Mouse (Mus musculus) ES-E14 (cell line): ENCODE measurements at regions not wholly inside any gene's neighbourhood (a gene's known extent, or its start where the extent isn't known, plus 50 kb on each side); places are given as distances from the start of the nearest gene placed in this dataset.

Experiments used
- CHD2 ChIP-seq: IDR thresholded peaks from 2 replicates; pipeline ENCODE4 v1.6.1; 2014; ENCODE audit warnings: mild to moderate bottlenecking, low read depth, low read length, inconsistent platforms
- HCFC1 ChIP-seq: IDR thresholded peaks from 2 replicates; pipeline ENCODE4 v1.6.1; 2012; ENCODE audit warnings: low read length, inconsistent platforms, borderline replicate concordance; ENCODE audit not compliant: insufficient read depth
- MAFK ChIP-seq: IDR thresholded peaks from 2 replicates; pipeline ENCODE4 v1.6.1; 2014; ENCODE audit warnings: mild to moderate bottlenecking, low read depth, low read length, inconsistent platforms; ENCODE audit not compliant: insufficient read depth
- ZC3H11A ChIP-seq: IDR thresholded peaks from 2 replicates; pipeline ENCODE4 v1.6.1; 2012; ENCODE audit warnings: low read depth, mild to moderate bottlenecking, inconsistent platforms, low read length, borderline replicate concordance
- ZNF384 ChIP-seq: IDR thresholded peaks from 2 replicates; pipeline ENCODE4 v1.6.1; 2012; ENCODE audit warnings: low read depth, low read length, inconsistent platforms

GRCm38 (mm10) chr6:143324636-143325035 is 157.6 kb downstream of the Etnk1 start:
- TF ChIP-seq MAFK, result no peak
- TF ChIP-seq ZNF384, result no peak
- no peak for TF ChIP-seq ZC3H11A
- no peak for TF ChIP-seq CHD2
- no peak for TF ChIP-seq HCFC1
